Mouse (Mus musculus): ENCODE data around the gene Psg17. TPM values are rescaled to one million over a fixed set of nuclear protein-coding genes. Genes with fewer than 3 reads are reported as not detected.

Psg17 gene
- total RNA-seq, 2 experiments from 2014 or later: not detected

DNA sequence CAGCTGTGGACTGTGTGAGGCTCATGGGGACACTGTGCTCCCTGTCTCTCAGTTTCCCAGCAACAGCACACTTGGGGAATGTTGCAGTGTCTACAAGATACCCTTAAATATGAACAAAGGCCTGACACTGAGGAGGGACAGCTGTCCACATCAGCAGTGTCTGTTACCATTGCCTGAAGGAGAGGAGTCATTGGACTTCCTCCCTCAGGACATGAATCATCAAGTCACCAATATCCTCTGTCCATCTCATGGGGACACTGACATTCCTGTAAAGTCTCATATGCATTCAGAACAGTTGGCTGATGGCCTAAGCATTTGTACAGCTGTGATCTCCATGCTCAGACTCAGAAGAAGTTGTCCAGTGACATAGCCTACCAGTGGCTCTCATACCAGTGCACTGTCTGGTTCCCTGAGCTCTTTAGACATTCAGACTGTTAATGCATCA is 42.0 kb downstream of the Psg17 start:
- no peak for ATAC-seq (replicated peaks; ENCODE audit: low FRiP score, poor library complexity, severe bottlenecking)

Other genes starting within 250 kb of the Psg17 start
- gene Psg23, start 205.1 kb downstream of the Psg17 start, total RNA-seq (2015; ENCODE audit: low replicate concordance): not detected in 2 replicates
- not detected in 2 replicates for gene Psg23, start 205.1 kb downstream of the Psg17 start, total RNA-seq (2017; ENCODE audit: low replicate concordance)
- gene Psg21, start 164.9 kb downstream of the Psg17 start, total RNA-seq (2015; ENCODE audit: low replicate concordance): not detected in 2 replicates
- gene Psg21, start 164.9 kb downstream of the Psg17 start, total RNA-seq (2017; ENCODE audit: low replicate concordance): not detected in 2 replicates
- not detected in 2 replicates for gene Psg20, start 135.4 kb downstream of the Psg17 start, total RNA-seq (2015; ENCODE audit: low replicate concordance)
- not detected in 2 replicates for gene Psg20, start 135.4 kb downstream of the Psg17 start, total RNA-seq (2017; ENCODE audit: low replicate concordance)
- gene Psg22, start 103.5 kb downstream of the Psg17 start, total RNA-seq (2015; ENCODE audit: low replicate concordance): not detected in 2 replicates
- not detected in 2 replicates for gene Psg22, start 103.5 kb downstream of the Psg17 start, total RNA-seq (2017; ENCODE audit: low replicate concordance)
- gene Psg19, start 23.1 kb downstream of the Psg17 start, total RNA-seq (2015; ENCODE audit: low replicate concordance): 0.84 TPM in 1 of 2 replicates, not detected in the other
- gene Psg19, start 23.1 kb downstream of the Psg17 start, total RNA-seq (2017; ENCODE audit: low replicate concordance): not detected in 2 replicates
- not detected in 2 replicates for gene Mill2, start 18.4 kb upstream of the Psg17 start, total RNA-seq (2015; ENCODE audit: low replicate concordance)
- 0.42 TPM in 1 of 2 replicates, not detected in the other for gene Mill2, start 18.4 kb upstream of the Psg17 start, total RNA-seq (2017; ENCODE audit: low replicate concordance)
- 330 and 397 TPM in 2 replicates for gene Pglyrp1, start 49.7 kb upstream of the Psg17 start, total RNA-seq (2015; ENCODE audit: low replicate concordance)
- 26.8 and 56.7 TPM in 2 replicates for gene Pglyrp1, start 49.7 kb upstream of the Psg17 start, total RNA-seq (2017; ENCODE audit: low replicate concordance)
- gene Ccdc61, start 88.8 kb upstream of the Psg17 start, total RNA-seq (2015; ENCODE audit: low replicate concordance): 5.2 TPM in 1 of 2 replicates, not detected in the other
- gene Ccdc61, start 88.8 kb upstream of the Psg17 start, total RNA-seq (2017; ENCODE audit: low replicate concordance): 5.8 and 16.9 TPM in 2 replicates
- gene Nova2, start 104.3 kb upstream of the Psg17 start, total RNA-seq (2015; ENCODE audit: low replicate concordance): not detected in 2 replicates
- gene Nova2, start 104.3 kb upstream of the Psg17 start, total RNA-seq (2017; ENCODE audit: low replicate concordance): not detected in 2 replicates
- gene Nanos2, start 165.8 kb upstream of the Psg17 start, total RNA-seq (2015; ENCODE audit: low replicate concordance): not detected in 2 replicates
- gene Nanos2, start 165.8 kb upstream of the Psg17 start, total RNA-seq (2017; ENCODE audit: low replicate concordance): not detected in 2 replicates
- not detected in 2 replicates for gene Mypop, start 169.6 kb upstream of the Psg17 start, total RNA-seq (2015; ENCODE audit: low replicate concordance)
- gene Mypop, start 169.6 kb upstream of the Psg17 start, total RNA-seq (2017; ENCODE audit: low replicate concordance): 0.43 TPM in 1 of 2 replicates, not detected in the other
- gene Irf2bp1, start 182.4 kb upstream of the Psg17 start, total RNA-seq (2015; ENCODE audit: low replicate concordance): 5.6 and 7.3 TPM in 2 replicates
- gene Irf2bp1, start 182.4 kb upstream of the Psg17 start, total RNA-seq (2017; ENCODE audit: low replicate concordance): 0.77 and 3.9 TPM in 2 replicates
- gene Foxa3, start 201.9 kb upstream of the Psg17 start, total RNA-seq (2015; ENCODE audit: low replicate concordance): not detected in 2 replicates
- not detected in 2 replicates for gene Foxa3, start 201.9 kb upstream of the Psg17 start, total RNA-seq (2017; ENCODE audit: low replicate concordance)
- 15.2 and 35.9 TPM in 2 replicates for gene Sympk, start 202.8 kb upstream of the Psg17 start, total RNA-seq (2015; ENCODE audit: low replicate concordance)
- gene Sympk, start 202.8 kb upstream of the Psg17 start, total RNA-seq (2017; ENCODE audit: low replicate concordance): 7.8 and 21.0 TPM in 2 replicates
- gene Rsph6a, start 233.1 kb upstream of the Psg17 start, total RNA-seq (2015; ENCODE audit: low replicate concordance): not detected in 2 replicates
- not detected in 2 replicates for gene Rsph6a, start 233.1 kb upstream of the Psg17 start, total RNA-seq (2017; ENCODE audit: low replicate concordance)

Measured in erythroblast, adult 5-6 weeks (primary cell).